Mouse (Mus musculus): ENCODE measurements around the gene Vip. TPM values are rescaled to one million over a fixed set of nuclear protein-coding genes. Genes with fewer than 3 reads are reported as not detected.

The Vip gene
- 0.17 and 0.19 TPM in 2 replicates for polyA plus RNA-seq (2012; rRNA removed)

GRCm38 (mm10) chr10:5639112-5639511, at the start of gene Vip:
Gene Vip (plus strand): TSS chr10:5639218.

GRCm38 (mm10) chr10:5593464-5593863, 45.6 kb upstream of the Vip start, which contains the start of gene Myct1:
Gene Myct1 (plus strand): TSS chr10:5593775.

Other genes with a start within 250 kb of the Vip start
- 4.9 and 6.0 TPM in 2 replicates for gene Syne1, start 87.7 kb upstream of the Vip start, polyA plus RNA-seq (2012; rRNA removed)
- gene Myct1, start 45.4 kb upstream of the Vip start, polyA plus RNA-seq (2012; rRNA removed): 0.73 and 1.9 TPM in 2 replicates
- gene Fbxo5, start 166.4 kb downstream of the Vip start, polyA plus RNA-seq (2012; rRNA removed): 58.3 and 67.8 TPM in 2 replicates
- gene Mtrf1l, start 184.7 kb downstream of the Vip start, polyA plus RNA-seq (2012; rRNA removed): 8.0 and 11.6 TPM in 2 replicates